Mouse (Mus musculus) small intestine, adult 2 months (tissue): ENCODE measurements around the gene Fsip2.

Source experiments
- CTCF ChIP-seq: fragments of 200-500 bp; IDR thresholded peaks from 2 replicates; pipeline ENCODE4 v1.5.1; 2012; ENCODE audit warnings: low read depth, mild to moderate bottlenecking, control low read depth, inconsistent platforms, low read length, moderate library complexity, mixed read lengths; ENCODE audit not compliant: insufficient replicate concordance, insufficient read length; ENCODE audit errors: extremely low read depth
- POLR2A ChIP-seq: fragments of 200-500 bp; IDR thresholded peaks from 2 replicates; pipeline ENCODE4 v1.6.1; 2012; ENCODE audit warnings: low read depth, mild to moderate bottlenecking, control low read depth, inconsistent platforms, low read length, moderate library complexity

DNA sequence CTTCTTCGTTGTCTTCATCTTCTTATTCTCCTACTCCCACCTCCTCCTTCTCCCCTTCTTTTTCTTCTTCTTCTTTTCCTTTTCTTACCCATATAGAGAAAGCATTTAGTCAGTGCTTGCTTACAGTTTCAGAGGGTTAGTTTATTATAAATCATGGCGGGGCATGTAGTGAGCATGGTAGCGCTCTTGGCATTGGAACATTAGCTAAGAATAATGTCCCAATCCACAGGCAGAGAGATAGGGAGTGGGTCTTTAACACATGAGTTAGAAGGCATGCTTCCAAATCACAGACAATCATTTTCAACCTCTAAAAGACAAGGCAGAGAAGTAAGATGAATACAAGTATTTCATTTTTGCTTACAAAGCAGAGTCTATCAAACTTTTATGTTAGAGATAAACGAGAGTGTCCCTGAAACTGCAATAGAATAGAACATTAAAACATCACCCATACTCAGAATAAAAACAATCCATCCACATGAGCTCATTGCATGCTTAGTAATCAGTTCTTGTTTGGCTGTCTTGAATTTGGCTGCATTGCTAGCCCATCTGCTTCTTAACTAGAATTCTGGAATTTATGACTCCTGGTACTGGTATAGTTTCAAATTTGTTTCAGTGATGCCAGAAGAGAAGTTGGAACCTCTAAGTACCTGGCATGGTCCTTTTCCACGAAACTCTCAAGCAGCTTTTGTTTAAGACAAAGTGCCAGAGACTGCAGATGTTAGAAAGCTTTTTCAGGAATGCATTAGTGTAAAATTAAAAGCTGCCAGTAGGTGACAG is 109.7 kb downstream of the Fsip2 start:
- TF ChIP-seq CTCF (no peak), POLR2A (no peak)
